Mouse (Mus musculus) neutrophil, adult 5-6 weeks (primary cell): ENCODE data around the gene Arhgap21. TPM values are rescaled to one million over a fixed set of nuclear protein-coding genes. Genes with fewer than 3 reads are reported as not detected.

ENCODE experiments used
- ATAC-seq: fragments of 151-379, 151-347 bp; 2 replicates; pipeline ENCODE4 v1.8.0; 2017; ENCODE audit warnings: mild to moderate bottlenecking, moderate TSS enrichment; ENCODE audit not compliant: insufficient number of reproducible peaks, poor library complexity, low FRiP score, severe bottlenecking; ENCODE audit errors: extremely low read depth
- total RNA-seq: library from RNA; stranded (forward); fragments of 200-1000 nt; gene quantifications from 2 replicates; pipeline ENCODE4 v1.2.3, GENCODE M21; 2017

Arhgap21 gene
- total RNA-seq, 1 experiment from 2014 or later: 11.8 TPM

DNA sequence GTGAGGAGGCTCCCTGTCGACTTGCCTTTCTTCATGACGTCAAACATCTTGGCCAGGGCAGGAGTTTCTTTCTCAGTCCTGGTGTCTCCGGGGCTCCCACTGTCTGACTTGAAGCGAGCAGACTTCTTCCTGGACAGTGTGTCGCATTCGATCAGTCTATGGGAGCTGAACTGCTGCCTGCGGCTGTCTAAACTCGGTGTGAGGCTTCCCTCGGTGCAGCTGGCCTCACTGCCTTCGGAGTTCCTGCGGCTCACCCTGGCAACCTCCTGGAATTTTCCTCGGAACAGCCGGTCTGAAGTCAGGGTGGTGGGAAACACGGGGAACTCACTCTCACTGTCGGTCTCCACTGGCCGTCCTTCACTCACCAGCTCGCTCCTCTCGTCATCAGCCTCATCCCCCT, 119.3 kb downstream of the Arhgap21 start:
- ATAC-seq: no peak

DNA sequence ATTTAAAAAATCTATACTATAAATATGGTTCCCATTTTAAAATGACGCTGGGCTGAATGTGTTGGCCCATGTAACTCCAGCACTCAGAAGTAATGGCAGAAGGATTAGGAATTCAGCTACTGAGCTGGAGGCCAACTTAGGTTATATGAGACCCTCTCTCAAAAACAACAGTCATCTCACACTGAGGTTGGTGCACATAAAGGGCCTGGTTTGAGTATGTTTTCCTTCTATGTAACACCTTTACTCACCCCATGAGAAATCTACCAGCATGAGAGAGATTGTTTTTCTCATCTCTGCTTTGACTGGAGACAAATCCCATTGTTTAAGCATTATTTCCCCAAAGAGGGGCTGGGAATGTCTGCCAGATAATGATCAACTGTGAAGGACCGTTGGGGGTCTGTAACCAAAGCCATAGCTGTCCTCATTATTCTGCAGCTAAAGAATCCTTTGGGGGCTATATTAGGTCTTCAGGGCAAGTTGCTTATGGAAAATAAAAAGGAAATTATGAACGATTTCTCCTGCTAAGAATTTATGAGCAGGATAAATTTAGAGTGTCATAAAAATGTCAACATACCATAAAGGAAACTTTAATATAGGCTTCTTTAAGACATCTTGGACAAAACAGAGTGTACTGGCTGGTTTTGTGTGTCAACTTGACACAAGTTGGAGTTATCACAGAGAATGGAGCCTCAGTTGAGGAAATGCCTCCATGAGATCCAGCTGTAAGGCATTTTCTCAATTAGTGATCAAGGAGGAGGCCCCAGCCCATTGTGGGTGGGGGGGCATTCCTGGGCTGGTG, 136.9 kb downstream of the Arhgap21 start:
- ATAC-seq: no peak

DNA sequence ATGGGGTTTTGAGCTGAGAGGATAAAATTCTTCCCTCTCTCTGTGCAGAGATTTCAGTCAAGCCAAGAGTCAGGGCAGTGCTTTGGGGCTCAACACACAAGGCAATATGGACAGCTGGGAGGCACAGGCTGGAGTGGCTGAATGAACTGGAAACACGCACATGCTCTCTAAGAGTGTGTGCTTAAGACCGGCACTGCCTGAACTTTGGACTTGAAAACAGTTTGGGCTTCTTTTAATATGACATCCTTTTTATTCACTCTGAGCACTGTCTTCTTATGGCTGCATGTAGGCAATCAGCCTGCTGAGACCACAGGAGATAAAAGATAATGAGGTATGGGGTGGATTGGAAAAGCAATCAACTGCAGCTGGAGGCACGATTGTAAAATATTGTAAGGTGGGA, 137.8 kb downstream of the Arhgap21 start:
- ATAC-seq: no peak

DNA sequence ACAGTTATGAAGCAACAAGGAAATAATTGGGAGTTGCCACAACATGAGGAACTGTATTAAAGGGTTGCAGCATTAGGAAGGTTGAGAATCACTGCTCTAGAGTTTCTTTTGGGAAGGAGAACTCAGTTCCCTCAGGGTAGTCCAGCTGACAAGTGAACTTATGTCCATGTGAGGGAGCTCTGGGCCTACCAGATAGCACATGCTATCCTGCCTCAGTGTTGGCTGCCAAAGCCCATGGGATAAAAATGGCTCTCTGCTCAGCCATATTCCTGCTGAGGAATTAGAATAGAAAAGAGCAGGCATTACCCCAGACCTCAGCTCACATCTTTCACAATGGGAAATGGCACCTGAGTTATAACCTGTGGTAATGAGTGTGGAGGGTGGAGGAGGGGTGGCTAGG, 142.4 kb downstream of the Arhgap21 start:
- no peak for ATAC-seq

DNA sequence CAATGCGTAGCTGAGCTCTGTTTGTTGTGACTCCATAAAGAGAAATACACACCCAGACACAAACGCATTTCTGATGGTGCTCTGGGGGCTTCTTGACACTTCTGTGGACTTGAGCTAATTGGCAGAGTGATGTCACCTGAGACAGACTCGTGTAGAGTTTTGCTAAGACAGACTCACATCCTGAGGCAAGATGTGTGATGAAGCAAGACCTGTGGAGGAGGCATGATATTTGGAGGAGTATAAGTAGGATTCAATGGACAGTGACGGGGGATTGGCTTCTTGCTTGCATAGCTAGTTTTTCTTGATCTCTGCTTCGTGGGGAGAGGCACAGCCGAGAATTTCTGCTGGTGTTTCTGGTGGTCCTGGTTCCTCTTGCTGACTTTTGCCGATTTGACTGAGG, 150.5 kb downstream of the Arhgap21 start:
- no peak for ATAC-seq

DNA sequence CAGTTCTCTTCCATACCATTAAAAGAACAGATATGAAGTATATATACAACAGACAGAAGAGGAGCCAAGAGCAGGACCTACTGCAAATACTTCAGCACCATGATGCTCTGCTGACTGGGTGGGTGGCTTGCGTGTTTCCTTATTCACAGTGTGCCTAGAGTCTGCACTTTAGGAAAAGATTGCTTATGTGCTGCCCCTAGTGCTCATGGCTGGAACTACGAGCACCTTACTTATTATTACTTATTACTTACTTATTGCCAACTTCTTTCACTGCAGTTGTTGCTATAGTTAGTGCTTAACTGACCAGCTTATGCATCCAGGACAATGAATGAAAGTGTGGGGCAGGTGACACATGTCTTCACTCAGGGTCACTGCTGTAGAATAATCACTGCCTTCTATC, 154.7 kb downstream of the Arhgap21 start:
- no peak for ATAC-seq

DNA sequence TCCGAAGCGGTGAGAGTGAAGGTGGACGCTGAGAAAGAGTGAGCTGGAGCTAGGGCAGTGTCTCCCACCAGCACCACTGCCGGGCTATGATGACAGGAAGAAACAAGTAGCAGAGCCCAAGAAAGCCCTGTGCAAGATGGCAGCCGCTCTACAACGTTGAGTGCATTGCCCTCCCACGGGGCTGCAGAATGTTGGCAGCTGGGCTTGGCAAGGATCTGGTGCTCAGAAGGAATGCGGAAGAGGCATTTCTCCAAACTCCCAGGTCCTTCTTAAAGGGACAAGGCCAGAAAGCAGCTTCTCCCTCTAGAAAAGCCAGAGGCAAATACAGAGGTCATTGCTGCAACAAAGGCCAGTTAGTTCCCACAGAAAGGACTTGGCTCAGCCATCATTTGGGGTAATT, 157.2 kb downstream of the Arhgap21 start:
- no peak for ATAC-seq

DNA sequence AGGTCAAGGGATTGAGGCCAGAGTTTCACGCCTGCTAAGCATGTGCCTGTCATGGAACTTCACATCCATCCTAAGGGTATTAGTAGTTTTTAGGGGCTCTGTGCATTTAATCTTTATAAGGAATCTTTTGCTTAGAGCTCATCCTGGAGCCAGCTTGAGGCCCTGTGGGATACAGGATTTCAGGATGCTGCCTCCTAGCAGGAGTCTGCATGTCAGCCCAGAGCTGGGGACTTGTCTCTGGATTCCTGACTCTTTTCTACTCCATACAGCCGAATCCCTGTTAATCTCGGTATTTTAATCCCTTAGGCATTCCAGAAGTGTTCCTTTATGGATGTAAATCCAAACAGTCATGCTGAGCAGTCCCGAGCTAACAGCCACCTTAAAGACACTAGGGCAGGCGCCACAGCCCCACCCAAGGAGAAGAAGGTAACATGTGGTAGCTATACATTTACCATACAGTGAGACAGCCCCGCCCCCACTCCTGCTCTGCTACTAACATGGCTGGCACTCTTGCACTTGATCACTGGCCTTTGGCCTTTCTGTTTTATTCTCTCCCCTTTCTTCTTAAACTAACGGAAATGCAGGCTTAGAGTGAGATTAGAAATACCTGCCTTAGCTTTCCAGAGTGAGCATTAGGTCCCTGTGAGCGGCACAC, 167.3 kb downstream of the Arhgap21 start:
- ATAC-seq: no peak

Other genes starting within 250 kb of the Arhgap21 start
- gene Enkur, start 236.5 kb upstream of the Arhgap21 start, total RNA-seq: 4.5 and 5.4 TPM in 2 replicates
- gene Thnsl1, start 236.8 kb upstream of the Arhgap21 start, total RNA-seq: 4.5 and 6.0 TPM in 2 replicates